Mouse (Mus musculus) limb, embryonic 11.5 days (tissue): ENCODE measurements around the gene Cdh13. TPM values are rescaled to one million over a fixed set of nuclear protein-coding genes. Genes with fewer than 3 reads are reported as not detected.

ENCODE experiments used
- ATAC-seq: fragments of 200-750 bp; cut with Nextera tagmentation; 2 replicates; pipeline ENCODE4 v1.8.0; 2017; ENCODE audit warnings: low read depth; ENCODE audit not compliant: insufficient number of reproducible peaks, low FRiP score, low TSS enrichment
- DNase-seq: peaks from one replicate; pipeline ENCODE4 v3.0.0-alpha.2; 2015; ENCODE audit warnings: low spot score
- H3K27ac ChIP-seq: fragments of 300-500 bp; sonication (generic); replicated peaks from 2 replicates; pipeline ENCODE4 v1.5.1; 2014; ENCODE audit warnings: low read depth, mild to moderate bottlenecking, low read length
- H3K27me3 ChIP-seq: fragments of 300-500 bp; sonication (generic); 2 replicates; pipeline ENCODE4 v1.6.1; 2014; ENCODE audit warnings: mild to moderate bottlenecking, low read length, mixed read lengths; ENCODE audit not compliant: control insufficient read depth, insufficient read depth
- H3K36me3 ChIP-seq: fragments of 300-500 bp; sonication (generic); 2 replicates; pipeline ENCODE4 v1.6.1; 2014; ENCODE audit warnings: mild to moderate bottlenecking, low read length, moderate library complexity, mixed read lengths; ENCODE audit not compliant: control insufficient read depth, insufficient read depth
- H3K4me1 ChIP-seq: fragments of 300-500 bp; sonication (generic); 2 replicates; pipeline ENCODE4 v1.6.1; 2014; ENCODE audit warnings: low read length, mixed read lengths; ENCODE audit not compliant: control insufficient read depth, insufficient read depth
- H3K4me2 ChIP-seq: fragments of 300-500 bp; sonication (generic); 2 replicates; pipeline ENCODE4 v1.6.1; 2014; ENCODE audit warnings: low read depth, mild to moderate bottlenecking, moderate library complexity; ENCODE audit not compliant: severe bottlenecking
- H3K4me3 ChIP-seq: fragments of 300-500 bp; sonication (generic); 2 replicates; pipeline ENCODE4 v1.5.1; 2014; ENCODE audit warnings: low read depth, low read length
- H3K9ac ChIP-seq: fragments of 300-500 bp; sonication (generic); 2 replicates; pipeline ENCODE4 v1.6.1; 2014; ENCODE audit warnings: mild to moderate bottlenecking, low read length
- H3K9me3 ChIP-seq: fragments of 300-500 bp; sonication (generic); 2 replicates; pipeline ENCODE4 v1.6.1; 2016; ENCODE audit warnings: low read length; ENCODE audit not compliant: control insufficient read depth
- WGBS: fragments of 180-500 bp; shearing (Covaris S2); extraction: QIAGEN DNeasy Blood & Tissue Kit; methylation state at CpG from one replicate; pipeline ENCODE4 v1.1.7; 2014; 5-methylcytosine and 5-hydroxymethylcytosine counted together
- polyA plus RNA-seq: library from polyadenylated mRNA; unstranded; fragments of >200 nt; fragmentation: Nextera tagmentation; extraction: Ambion mirVana; gene quantifications from 2 replicates; pipeline ENCODE4 v1.2.1, GENCODE M21; 2014

Cdh13 gene
- polyA plus RNA-seq, 1 experiment from 2014 or later, result 4.9 TPM

DNA sequence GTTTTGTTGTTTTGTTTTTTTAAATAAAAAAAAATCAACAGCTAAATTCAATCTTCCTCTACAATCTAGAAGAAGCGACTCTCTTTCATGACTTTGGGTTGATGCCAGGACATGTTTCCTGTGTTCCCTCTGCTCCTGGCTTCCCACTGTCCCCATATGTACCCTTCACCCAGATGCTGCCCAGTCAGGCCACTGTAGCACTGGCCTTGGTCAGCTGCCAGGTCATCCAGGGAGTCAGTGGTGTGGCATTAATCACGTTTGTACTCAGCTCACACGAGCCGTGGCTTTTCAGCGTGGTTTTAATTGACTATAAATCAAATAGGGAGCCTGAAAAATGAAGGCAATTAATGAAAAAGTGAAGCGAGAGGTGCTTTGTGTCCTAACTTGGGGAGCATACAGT is 229.7 kb downstream of the Cdh13 start:
- 22% methylated on average over 6 of the region's 6 CpGs for WGBS

DNA sequence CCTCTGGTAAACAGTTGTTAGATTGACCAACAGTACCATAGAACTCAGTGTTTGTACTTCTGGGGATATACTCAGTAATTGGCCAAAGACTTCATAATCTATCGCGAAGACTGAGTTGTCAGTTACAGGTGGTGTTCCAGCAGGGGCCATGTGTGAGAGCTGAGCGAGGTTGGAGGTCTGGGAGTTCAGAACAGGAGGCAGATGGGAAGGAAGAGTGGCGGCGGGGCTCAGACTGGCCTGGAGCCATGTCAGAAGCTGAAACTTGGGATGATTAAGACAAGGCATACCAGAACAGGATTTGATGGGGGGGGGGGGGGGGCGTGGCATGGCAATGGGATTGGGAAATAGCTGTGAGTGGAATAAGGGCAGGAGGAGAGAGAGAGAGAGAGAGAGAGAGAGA is 232.1 kb downstream of the Cdh13 start:
- Histone ChIP-seq H3K36me3 (no peaks in the 10 kb centered on the region), H3K4me3 (no peak overlapping the region), H3K9ac (no peak overlapping the region), H3K27me3 (no peaks in the 10 kb centered on the region), H3K4me1 (0 out of 2 replicates have a peak, but pooled peaks cover 3% of the 10 kb centered on the region), H3K4me2 (no peak overlapping the region), H3K9me3 (no peaks in the 10 kb centered on the region), H3K27ac (no peak overlapping the region)
- 91% methylated on average over 5 of the region's 6 CpGs for WGBS
- DNase-seq, result no peak
- ATAC-seq, result no peak

More for the DNA sequence above, 229.7 kb downstream of the Cdh13 start:
- ATAC-seq (no peak), DNase-seq (no peak)
- no peaks in the 10 kb centered on the region for H3K27me3 ChIP-seq
- H3K27ac ChIP-seq, result no peak overlapping the region
- H3K9ac ChIP-seq, result no peak overlapping the region
- H3K9me3 ChIP-seq, result no peaks in the 10 kb centered on the region
- H3K4me2 ChIP-seq, result no peak overlapping the region
- no peak overlapping the region for H3K4me3 ChIP-seq
- no peaks in the 10 kb centered on the region for H3K36me3 ChIP-seq
- 0 out of 2 replicates have a peak, but pooled peaks cover 3% of the 10 kb centered on the region for H3K4me1 ChIP-seq

- Histone ChIP-seq H3K4me1 (0 out of 2 replicates have a peak, but pooled peaks cover 3% of the 10 kb centered on the region), H3K9ac (no peak overlapping the region), H3K9me3 (no peaks in the 10 kb centered on the region), H3K4me3 (no peak overlapping the region), H3K36me3 (no peaks in the 10 kb centered on the region), H3K27me3 (no peaks in the 10 kb centered on the region), H3K27ac (no peak overlapping the region), H3K4me2 (no peak overlapping the region)
- no peak for ATAC-seq
- no peak for DNase-seq
- 13% methylated on average over 4 of the region's 4 CpGs for WGBS
Observed at GRCm38 (mm10) chr8:118517071-118517470, 233.5 kb downstream of the Cdh13 start.

DNA sequence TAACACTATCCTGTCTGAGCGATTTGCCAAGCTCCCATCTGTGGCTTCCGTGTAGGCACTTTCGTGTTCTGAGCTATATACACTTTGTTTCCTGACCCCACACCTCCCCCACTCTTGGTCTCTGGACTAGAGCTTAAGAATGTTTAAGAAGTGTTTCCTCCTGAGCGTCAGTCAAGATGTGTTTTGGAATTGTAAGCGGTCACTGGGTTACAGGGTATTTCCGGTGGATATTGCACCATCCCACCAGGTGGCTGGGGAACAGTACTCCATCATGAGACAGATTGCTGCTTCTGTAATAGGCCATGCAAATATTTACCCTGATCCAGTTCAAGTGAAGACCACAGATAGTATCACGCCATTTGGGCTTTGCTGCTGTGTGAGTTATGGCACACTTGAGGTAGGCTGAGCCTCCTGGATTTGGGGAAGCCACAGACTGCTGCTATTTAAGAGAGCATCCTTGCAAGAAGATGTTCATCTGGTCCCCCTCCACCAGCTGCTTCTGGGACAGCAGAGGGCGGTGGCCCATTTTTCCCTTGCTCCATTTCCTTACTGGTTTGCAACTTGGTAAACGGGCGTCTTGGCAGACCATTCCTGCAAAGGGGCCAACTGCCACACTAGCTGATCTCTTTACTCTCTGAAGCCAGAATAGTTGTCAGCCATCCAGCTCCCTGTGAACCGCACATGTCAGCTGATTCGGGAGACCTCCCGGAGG is 234.7 kb downstream of the Cdh13 start:
- ATAC-seq (no peak), DNase-seq (no peak)
- Histone ChIP-seq H3K27me3 (no peaks in the 10 kb centered on the region), H3K9me3 (no peaks in the 10 kb centered on the region), H3K9ac (no peak overlapping the region), H3K4me3 (no peak overlapping the region), H3K4me1 (0 out of 2 replicates have a peak, but pooled peaks cover 3% of the 10 kb centered on the region), H3K36me3 (no peaks in the 10 kb centered on the region), H3K27ac (no peak overlapping the region), H3K4me2 (no peak overlapping the region)
- WGBS, result 69% methylated on average over 13 of the region's 13 CpGs

- no peak overlapping the region for H3K9ac ChIP-seq
- no peaks in the 10 kb centered on the region for H3K27me3 ChIP-seq
- H3K4me1 ChIP-seq, result no peaks in the 10 kb centered on the region
- H3K4me3 ChIP-seq, result no peak overlapping the region
- H3K27ac ChIP-seq, result no peak overlapping the region
- ATAC-seq (no peak), DNase-seq (no peak)
- H3K9me3 ChIP-seq, result no peaks in the 10 kb centered on the region
- H3K36me3 ChIP-seq, result no peaks in the 10 kb centered on the region
- no peak overlapping the region for H3K4me2 ChIP-seq
- WGBS, result 59% methylated on average over 3 of the region's 3 CpGs
Observed at GRCm38 (mm10) chr8:118518742-118519102, 235.2 kb downstream of the Cdh13 start.

DNA sequence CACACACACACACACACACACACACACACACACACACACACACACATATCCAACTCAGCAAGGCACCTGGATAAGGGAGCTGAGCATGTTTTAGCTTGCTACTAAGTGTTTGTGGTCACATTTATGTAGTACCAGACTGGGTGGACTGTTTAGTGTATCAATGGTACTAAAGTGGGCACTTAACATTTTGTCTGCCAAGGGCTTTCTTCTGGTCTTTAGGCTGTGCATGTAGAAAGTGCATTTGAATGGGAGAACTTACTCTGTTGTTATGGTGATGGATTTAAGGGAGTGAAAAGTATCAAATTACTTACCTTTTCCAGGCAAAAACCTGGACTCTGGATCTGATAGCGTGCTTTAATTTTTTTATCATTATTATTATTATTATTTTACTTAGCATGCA is 240.4 kb downstream of the Cdh13 start:
- WGBS, result 91% methylated on average over 1 of the region's 1 CpGs

DNA sequence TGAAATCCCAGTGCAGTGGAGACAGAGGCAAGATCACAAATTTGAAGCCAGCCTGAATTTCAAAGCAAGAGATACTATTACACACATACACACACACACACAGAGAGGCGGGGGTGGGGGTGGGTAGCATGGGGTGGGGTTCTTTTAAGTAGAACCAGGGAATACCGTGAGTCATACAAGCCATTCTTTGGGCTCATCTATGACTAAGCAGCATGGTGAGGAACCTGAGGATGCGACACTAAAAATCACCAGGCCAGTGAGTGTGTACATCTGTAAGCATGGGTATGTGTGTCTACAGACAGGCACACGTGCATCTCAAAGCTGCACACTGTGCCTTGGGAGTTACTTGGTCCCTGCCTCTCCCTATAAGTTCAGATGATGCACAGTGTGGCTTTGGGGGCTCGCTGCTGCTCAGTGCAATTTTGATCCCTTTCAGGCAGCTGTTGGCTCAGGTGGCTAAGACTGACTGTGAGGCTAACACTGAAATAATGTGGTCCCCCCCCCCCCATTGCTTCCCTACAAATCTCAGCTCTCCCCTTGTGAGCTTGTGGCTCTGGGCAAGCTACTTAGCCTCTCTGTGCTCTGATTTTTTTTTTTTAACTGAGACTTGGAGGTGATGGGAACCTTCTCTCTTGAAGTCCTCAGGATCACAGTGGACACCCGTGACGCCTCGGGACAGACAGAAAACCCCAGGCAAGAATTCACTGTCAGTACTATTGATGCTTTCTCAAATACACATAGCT is 255.5 kb downstream of the Cdh13 start:
- H3K4me3 ChIP-seq, result no peak overlapping the region
- WGBS, result 84% methylated on average over 8 of the region's 8 CpGs
- H3K4me1 ChIP-seq, result no peaks in the 10 kb centered on the region
- H3K27ac ChIP-seq, result no peak overlapping the region
- no peaks in the 10 kb centered on the region for H3K9me3 ChIP-seq
- DNase-seq, result no peak
- no peak overlapping the region for H3K4me2 ChIP-seq
- no peak overlapping the region for H3K9ac ChIP-seq
- no peak for ATAC-seq
- H3K36me3 ChIP-seq, result no peaks in the 10 kb centered on the region
- no peaks in the 10 kb centered on the region for H3K27me3 ChIP-seq

More for the DNA sequence above, 240.4 kb downstream of the Cdh13 start:
- Histone ChIP-seq H3K4me1 (no peaks in the 10 kb centered on the region), H3K4me2 (no peak overlapping the region), H3K4me3 (no peak overlapping the region), H3K36me3 (no peaks in the 10 kb centered on the region), H3K9ac (no peak overlapping the region), H3K27ac (no peak overlapping the region), H3K27me3 (no peaks in the 10 kb centered on the region), H3K9me3 (no peaks in the 10 kb centered on the region)
- DNase-seq, result no peak
- no peak for ATAC-seq

DNA sequence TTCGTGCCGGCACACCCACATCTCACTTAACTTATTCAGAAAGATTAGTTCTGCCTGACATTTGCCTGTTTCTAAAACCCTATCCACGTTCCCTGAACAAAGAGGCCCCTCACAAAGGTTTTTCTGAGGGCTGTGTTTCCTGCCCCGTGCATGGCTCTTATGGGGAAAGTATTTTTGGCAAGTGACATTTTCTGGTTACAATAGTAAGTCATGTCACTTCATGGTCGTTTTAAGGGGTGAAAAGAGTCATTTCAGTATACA is 256.0 kb downstream of the Cdh13 start:
- no peak for DNase-seq
- no peak for ATAC-seq
- WGBS, result 64% methylated on average over 5 of the region's 5 CpGs
- no peaks in the 10 kb centered on the region for H3K4me1 ChIP-seq
- no peaks in the 10 kb centered on the region for H3K36me3 ChIP-seq
- no peak overlapping the region for H3K9ac ChIP-seq
- H3K4me2 ChIP-seq, result no peak overlapping the region
- H3K27me3 ChIP-seq, result no peaks in the 10 kb centered on the region
- no peak overlapping the region for H3K27ac ChIP-seq
- no peaks in the 10 kb centered on the region for H3K9me3 ChIP-seq
- H3K4me3 ChIP-seq, result no peak overlapping the region
